Mouse (Mus musculus) thymus, adult 2 months (tissue): ENCODE data around the gene Cyp2c55.

Source experiments
- CTCF ChIP-seq: fragments of 200-500 bp; IDR thresholded peaks from 2 replicates; pipeline ENCODE4 v1.5.1; 2012; ENCODE audit warnings: mild to moderate bottlenecking, control low read depth, low read length, moderate library complexity, borderline replicate concordance; ENCODE audit not compliant: control insufficient read depth, poor library complexity, insufficient read depth; ENCODE audit errors: extremely low read depth
- POLR2A ChIP-seq: fragments of 200-500 bp; IDR thresholded peaks from 2 replicates; pipeline ENCODE4 v1.6.1; 2012; ENCODE audit warnings: mild to moderate bottlenecking, low read length, control low read depth, moderate library complexity; ENCODE audit not compliant: control insufficient read depth, poor library complexity, insufficient read depth; ENCODE audit errors: extremely low read depth

- TF ChIP-seq CTCF (no peak), POLR2A (no peak)
These were observed 8.1 kb upstream of the Cyp2c55 start for GRCm38 (mm10) chr19:38998676-38999075.
